Mouse (Mus musculus) CH12.LX (cell line): ENCODE data around the gene Brap. TPM values are rescaled to one million over a fixed set of nuclear protein-coding genes. Genes with fewer than 3 reads are reported as not detected.
A peak's percentile ranks its signal among the peaks of the same experiment; 100 is the strongest.

Experiments used
- DNase-seq: peaks from one replicate; pipeline ENCODE4 v3.0.0-alpha.2; 2013; ENCODE audit errors: extremely low read depth
- H3K27ac ChIP-seq: 2 replicates; pipeline ENCODE4 v1.5.1; 2012; ENCODE audit warnings: low read depth, mild to moderate bottlenecking, control low read depth, moderate library complexity; ENCODE audit not compliant: insufficient read depth
- H3K27me3 ChIP-seq: replicated peaks from 2 replicates; pipeline ENCODE3; 2012; ENCODE audit warnings: inconsistent platforms
- H3K36me3 ChIP-seq, 2 experiments: replicated peaks in 1 of 2; 2 replicates each; pipeline versions ENCODE3 to v1.6.1; 2012; ENCODE audit warnings: inconsistent platforms in 1 of 2, low read length in 1 of 2, mild to moderate bottlenecking in 1 of 2, mixed read lengths in 1 of 2, moderate library complexity in 1 of 2; ENCODE audit not compliant: control insufficient read depth in 1 of 2, insufficient read depth in 1 of 2
- H3K4me1 ChIP-seq, 2 experiments: 2 replicates each; pipeline ENCODE4 v1.6.1; 2012; ENCODE audit warnings: inconsistent platforms in 1 of 2, moderate library complexity in 1 of 2; ENCODE audit not compliant: insufficient read depth in 2 of 2, control insufficient read depth in 1 of 2
- H3K4me2 ChIP-seq: 2 replicates; pipeline ENCODE4 v1.6.1; 2012; ENCODE audit warnings: low read depth, mild to moderate bottlenecking, control low read depth; ENCODE audit not compliant: poor library complexity, insufficient read depth, severe bottlenecking
- H3K4me3 ChIP-seq, 3 experiments: fragments of 150-350 bp in 1 of 3; sonication (generic) in 1 of 3; replicated peaks in 1 of 3; 2 replicates each; pipeline versions ENCODE3 to v1.5.1; 2011 to 2012; ENCODE audit warnings: low read depth in 2 of 3, low read length in 2 of 3, mild to moderate bottlenecking in 2 of 3, moderate library complexity in 2 of 3, control low read depth in 1 of 3, improper control_type of control experiment in 1 of 3, inconsistent platforms in 1 of 3, mixed read lengths in 1 of 3; ENCODE audit not compliant: poor library complexity in 1 of 3
- H3K79me2 ChIP-seq: replicated peaks from 2 replicates; pipeline ENCODE4 v1.6.1; 2012; ENCODE audit warnings: mild to moderate bottlenecking, moderate library complexity; ENCODE audit not compliant: control insufficient read depth, poor library complexity, insufficient read depth, severe bottlenecking; ENCODE audit errors: extremely low read depth
- H3K9ac ChIP-seq: 2 replicates; pipeline ENCODE4 v1.6.1; 2012; ENCODE audit warnings: low read depth, mild to moderate bottlenecking, control low read depth, moderate library complexity; ENCODE audit not compliant: insufficient read depth
- H3K9me3 ChIP-seq: replicated peaks from 2 replicates; pipeline ENCODE3; 2012; ENCODE audit warnings: low read length, inconsistent platforms, mixed read lengths
- CTCF ChIP-seq, 2 experiments: IDR thresholded peaks in 1 of 2; conservative IDR thresholded peaks in 1 of 2; 2 replicates each; pipeline ENCODE4 v1.5.1; 2011 to 2012; ENCODE audit warnings: low read depth in 2 of 2, low read length in 2 of 2, improper control_type of control experiment in 1 of 2, inconsistent platforms in 1 of 2, mild to moderate bottlenecking in 1 of 2, moderate library complexity in 1 of 2
- ELF1 ChIP-seq: IDR thresholded peaks from 2 replicates; pipeline ENCODE4 v1.6.1; 2014; ENCODE audit warnings: low read depth, mild to moderate bottlenecking, inconsistent platforms, low read length, improper control_type of control experiment
- HCFC1 ChIP-seq: IDR thresholded peaks from 2 replicates; pipeline ENCODE4 v1.6.1; 2012; ENCODE audit warnings: low read depth, mild to moderate bottlenecking, inconsistent platforms, low read length, improper control_type of control experiment
- IRF4 ChIP-seq: IDR thresholded peaks from 2 replicates; pipeline ENCODE4 v1.6.1; 2014; ENCODE audit warnings: low read depth, mild to moderate bottlenecking, inconsistent platforms, low read length, improper control_type of control experiment
- JUN ChIP-seq: IDR thresholded peaks from 2 replicates; pipeline ENCODE4 v1.6.1; 2011; ENCODE audit warnings: low read depth, mild to moderate bottlenecking, low read length, improper control_type of control experiment, moderate library complexity; ENCODE audit not compliant: insufficient read depth
- JUND ChIP-seq: conservative IDR thresholded peaks from 2 replicates; pipeline ENCODE4 v1.6.1; 2011; ENCODE audit warnings: low read depth, low read length, improper control_type of control experiment
- KAT2A ChIP-seq: IDR thresholded peaks from 2 replicates; pipeline ENCODE4 v1.6.1; 2012; ENCODE audit warnings: low read length, improper control_type of control experiment, inconsistent platforms; ENCODE audit not compliant: insufficient replicate concordance
- MAFK ChIP-seq: IDR thresholded peaks from 2 replicates; pipeline ENCODE4 v1.6.1; 2011; ENCODE audit warnings: low read length, improper control_type of control experiment; ENCODE audit not compliant: insufficient replicate concordance
- MAZ ChIP-seq: IDR thresholded peaks from 2 replicates; pipeline ENCODE4 v1.6.1; 2012; ENCODE audit warnings: low read depth, mild to moderate bottlenecking, inconsistent platforms, low read length, improper control_type of control experiment, moderate library complexity
- MYC ChIP-seq: IDR thresholded peaks from 2 replicates; pipeline ENCODE4 v1.6.1; 2011; ENCODE audit warnings: low read depth, mild to moderate bottlenecking, improper control_type of control experiment, low read length
- NRF1 ChIP-seq: IDR thresholded peaks from 2 replicates; pipeline ENCODE4 v1.6.1; 2014; ENCODE audit warnings: low read depth, mild to moderate bottlenecking, inconsistent platforms, low read length, improper control_type of control experiment, moderate library complexity
- POLR2A ChIP-seq: IDR thresholded peaks from 2 replicates; pipeline ENCODE4 v1.6.1; 2011; ENCODE audit warnings: low read depth, mild to moderate bottlenecking, improper control_type of control experiment, low read length
- POLR2AphosphoS2 ChIP-seq: IDR thresholded peaks from 2 replicates; pipeline ENCODE4 v1.6.1; 2011; ENCODE audit warnings: low read depth, low read length, improper control_type of control experiment
- SIN3A ChIP-seq: IDR thresholded peaks from 2 replicates; pipeline ENCODE4 v1.6.1; 2012; ENCODE audit warnings: low read length, improper control_type of control experiment, inconsistent platforms
- SMC3 ChIP-seq: IDR thresholded peaks from 2 replicates; pipeline ENCODE4 v1.6.1; 2011; ENCODE audit warnings: low read depth, low read length, improper control_type of control experiment
- TBP ChIP-seq: conservative IDR thresholded peaks from 2 replicates; pipeline ENCODE4 v1.6.1; 2011; ENCODE audit warnings: low read depth, low read length, improper control_type of control experiment
- TCF12 ChIP-seq: IDR thresholded peaks from 2 replicates; pipeline ENCODE4 v1.6.1; 2014; ENCODE audit warnings: low read depth, mild to moderate bottlenecking, inconsistent platforms, low read length, improper control_type of control experiment
- ZC3H11A ChIP-seq: IDR thresholded peaks from 2 replicates; pipeline ENCODE4 v1.6.1; 2012; ENCODE audit warnings: low read depth, mild to moderate bottlenecking, inconsistent platforms, low read length, improper control_type of control experiment
- ZMIZ1 ChIP-seq: IDR thresholded peaks from 2 replicates; pipeline ENCODE4 v1.6.1; 2012; ENCODE audit warnings: low read depth, mild to moderate bottlenecking, inconsistent platforms, low read length, improper control_type of control experiment
- ZNF384 ChIP-seq: IDR thresholded peaks from 2 replicates; pipeline ENCODE4 v1.6.1; 2012; ENCODE audit warnings: low read depth, low read length, improper control_type of control experiment, inconsistent platforms
- dilution Hi-C: fragments of 300-500 bp; cut with MboI; formaldehyde crosslinking; loops from 2 replicates; pipeline ENCODE4 v1.14.3; 2020; ENCODE audit warnings: low sequenced_read_pairs; ENCODE audit not compliant: extremely low pct_unique_long_range_greater_than_20kb, extremely low pct_ligation_motif_present
- in situ Hi-C: fragments of 300-500 bp; cut with MboI; formaldehyde crosslinking; loops from 3 replicates; pipeline ENCODE4 v1.14.3; 2019; ENCODE audit warnings: low sequenced_read_pairs, low pct_ligation_motif_present, low pct_unique_long_range_greater_than_20kb, mixed read lengths
- polyA plus RNA-seq: library from polyadenylated mRNA; unstranded; fragments of >175 nt; gene quantifications from 2 replicates; pipeline ENCODE4 v1.2.1, GENCODE M21; 2012; ENCODE audit warnings: low read depth; ENCODE audit not compliant: insufficient read length
- total RNA-seq, 2 experiments: library from RNA; depleted of rRNA; stranded (reverse); fragments of 300-350 nt in 1 of 2; fragments of >200 nt in 1 of 2; gene quantifications; 2 replicates each; pipeline ENCODE4 v1.2.3; 2012 to 2014

Gene Brap
- total and polyA plus RNA-seq, 3 experiments = 23.7 to 33.3 (median 29.8) TPM

- no peak for DNase-seq
- peaks cover 0 to 12% of the 10 kb centered on the region in 2 experiments for H3K36me3 ChIP-seq
- H3K4me1 ChIP-seq = peaks cover 2 to 37% of the 10 kb centered on the region in 2 experiments; a peak in 3 of 4 replicates
- H3K9me3 ChIP-seq = no peaks in the 10 kb centered on the region
- H3K9ac ChIP-seq = peak overlapping the region; percentile 92
- peak overlapping the region; percentile 50 to 87 (median 68) for H3K4me3 ChIP-seq
- dilution Hi-C loops = no loop called here
- peak overlapping the region; percentile 69 for H3K4me2 ChIP-seq
- no peak overlapping the region for H3K27ac ChIP-seq
- no peak for TF ChIP-seq TCF12
- no peak for TF ChIP-seq POLR2A
- TF ChIP-seq ZNF384 = no peak
- no peak for TF ChIP-seq JUN
- no peak for TF ChIP-seq MYC
- TF ChIP-seq POLR2AphosphoS2 = no peak
- TF ChIP-seq MAZ = no peak
- TF ChIP-seq IRF4 = no peak
- no peak for TF ChIP-seq ZC3H11A
- no peak for TF ChIP-seq SMC3
- no peak for TF ChIP-seq HCFC1
- TF ChIP-seq ZMIZ1 = no peak
- no peak for TF ChIP-seq CTCF (conservative IDR thresholded peaks at IDR 0.05 in 1 of 2, IDR thresholded peaks at IDR 0.05 in 1 of 2; ENCODE audit: low read depth in 2 of 2, low read length in 2 of 2)
- no peak for TF ChIP-seq TBP
- TF ChIP-seq JUND = no peak
- TF ChIP-seq KAT2A = no peak
- no peak for TF ChIP-seq NRF1
- TF ChIP-seq ELF1 = no peak
- TF ChIP-seq, all 38 proteins: peak for 0
- Histone ChIP-seq H3K27me3 (no peaks in the 10 kb centered on the region), H3K79me2 (0 out of 2 replicates have a peak, but pooled peaks cover 4% of the 10 kb centered on the region)
- in situ Hi-C loops = no loop called here
These were observed 52.0 kb downstream of the Brap start for GRCm38 (mm10) chr5:121712232-121712933.

GRCm38 (mm10) chr5:121712934-121713538 lies 52.7 kb downstream of the Brap start:
- TF ChIP-seq SIN3A = 0 out of 2 replicates have a peak, but pooled peaks have one; percentile 20
- no peak for TF ChIP-seq MAFK
- Histone ChIP-seq H3K9ac (peak overlapping the region; percentile 92; the same call in 1 of the 2 replicates), H3K4me2 (peak overlapping the region; percentile 69), H3K4me1 (peaks cover 2 to 40% of the 10 kb centered on the region in 2 experiments; a peak in 3 of 4 replicates), H3K27ac (no peak overlapping the region), H3K27me3 (no peaks in the 10 kb centered on the region), H3K36me3 (peaks cover 0 to 17% of the 10 kb centered on the region in 2 experiments), H3K4me3 (peak overlapping the region; percentile 50 to 87 (median 68)), H3K9me3 (no peaks in the 10 kb centered on the region), H3K79me2 (0 out of 2 replicates have a peak, but pooled peaks cover 4% of the 10 kb centered on the region)
- in situ Hi-C loops = no loop called here
- dilution Hi-C loops = no loop called here
- peak; percentile 17 for DNase-seq
